Mouse (Mus musculus) cerebellum, adult 11-12 months (tissue): ENCODE results near the gene Glipr2.

ENCODE experiments used
- DNase-seq: peaks from one replicate; pipeline ENCODE4 v3.0.0; 2022

Gene Glipr2

GRCm38 (mm10) chr4:43957292-43957845 is at the start of gene Glipr2:
Glipr2 (plus strand) TSS chr4:43957401.
- no peak for DNase-seq

DNA sequence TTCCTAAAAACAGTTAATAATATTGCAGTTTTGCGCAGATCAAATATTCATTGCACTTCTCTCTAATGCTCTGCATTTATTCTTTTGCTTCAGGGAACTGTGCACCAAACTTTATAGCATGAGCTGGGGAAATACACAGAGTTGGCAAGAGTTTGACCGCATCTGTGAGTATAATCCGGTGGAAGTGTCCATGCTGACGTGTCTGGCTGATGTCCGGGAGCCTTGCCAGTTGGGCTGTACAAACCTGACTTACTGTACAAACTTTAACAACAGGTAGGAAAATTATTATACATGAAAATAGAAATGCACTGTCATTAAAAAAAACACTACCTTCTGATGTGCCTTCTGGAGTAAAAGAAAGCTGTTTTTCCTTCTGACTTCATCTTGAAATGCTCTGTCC is 39.0 kb upstream of the Glipr2 start:
- DNase-seq, result no peak

GRCm38 (mm10) chr4:43920602-43921001 is 36.6 kb upstream of the Glipr2 start:
- no peak for DNase-seq

GRCm38 (mm10) chr4:43925125-43925524 is 32.1 kb upstream of the Glipr2 start:
- no peak for DNase-seq

GRCm38 (mm10) chr4:43925779-43926178 is 31.4 kb upstream of the Glipr2 start:
- DNase-seq, result peak; percentile 51

DNA sequence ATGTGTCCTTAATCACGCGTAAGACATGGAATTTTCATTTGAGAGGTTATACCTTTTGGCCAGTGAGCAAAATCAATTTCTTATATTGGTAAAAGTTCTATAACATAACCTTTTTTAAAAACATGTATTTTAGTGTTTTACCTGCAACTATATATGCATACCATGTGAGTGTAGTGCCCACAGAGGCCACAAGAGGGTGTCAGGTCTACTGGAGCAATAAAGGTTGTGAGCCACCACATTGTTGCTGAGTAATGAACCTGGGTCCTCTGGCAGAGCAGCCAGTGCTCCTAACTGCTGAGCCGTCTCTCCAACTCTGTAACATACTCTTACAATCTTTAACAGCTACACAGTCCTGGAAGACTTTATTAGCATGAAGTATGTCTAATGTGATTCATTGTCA is 29.4 kb upstream of the Glipr2 start:
- DNase-seq, result no peak

- DNase-seq, result no peak
Measured at GRCm38 (mm10) chr4:43931877-43932276, 25.3 kb upstream of the Glipr2 start.

DNA sequence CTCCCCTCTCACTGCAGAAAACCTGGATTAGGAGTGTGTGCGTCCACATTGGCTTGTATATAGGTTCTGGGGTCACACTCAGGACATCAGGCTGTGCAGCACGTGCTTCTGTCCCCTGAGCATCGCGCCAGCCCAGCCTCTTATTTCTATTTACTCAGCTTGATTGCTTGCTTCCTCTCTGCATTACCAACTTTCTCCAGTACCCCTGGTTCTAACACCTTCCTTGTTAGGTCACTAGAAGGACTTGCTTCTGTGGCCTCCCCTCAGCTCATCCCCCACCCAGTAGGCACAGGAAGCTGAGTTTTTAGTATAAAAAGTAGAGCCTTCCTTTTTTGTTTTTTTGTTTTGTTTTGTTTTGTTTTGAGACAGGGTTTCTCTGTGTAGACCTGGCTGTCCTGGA is 21.0 kb upstream of the Glipr2 start:
- DNase-seq, result no peak

DNA sequence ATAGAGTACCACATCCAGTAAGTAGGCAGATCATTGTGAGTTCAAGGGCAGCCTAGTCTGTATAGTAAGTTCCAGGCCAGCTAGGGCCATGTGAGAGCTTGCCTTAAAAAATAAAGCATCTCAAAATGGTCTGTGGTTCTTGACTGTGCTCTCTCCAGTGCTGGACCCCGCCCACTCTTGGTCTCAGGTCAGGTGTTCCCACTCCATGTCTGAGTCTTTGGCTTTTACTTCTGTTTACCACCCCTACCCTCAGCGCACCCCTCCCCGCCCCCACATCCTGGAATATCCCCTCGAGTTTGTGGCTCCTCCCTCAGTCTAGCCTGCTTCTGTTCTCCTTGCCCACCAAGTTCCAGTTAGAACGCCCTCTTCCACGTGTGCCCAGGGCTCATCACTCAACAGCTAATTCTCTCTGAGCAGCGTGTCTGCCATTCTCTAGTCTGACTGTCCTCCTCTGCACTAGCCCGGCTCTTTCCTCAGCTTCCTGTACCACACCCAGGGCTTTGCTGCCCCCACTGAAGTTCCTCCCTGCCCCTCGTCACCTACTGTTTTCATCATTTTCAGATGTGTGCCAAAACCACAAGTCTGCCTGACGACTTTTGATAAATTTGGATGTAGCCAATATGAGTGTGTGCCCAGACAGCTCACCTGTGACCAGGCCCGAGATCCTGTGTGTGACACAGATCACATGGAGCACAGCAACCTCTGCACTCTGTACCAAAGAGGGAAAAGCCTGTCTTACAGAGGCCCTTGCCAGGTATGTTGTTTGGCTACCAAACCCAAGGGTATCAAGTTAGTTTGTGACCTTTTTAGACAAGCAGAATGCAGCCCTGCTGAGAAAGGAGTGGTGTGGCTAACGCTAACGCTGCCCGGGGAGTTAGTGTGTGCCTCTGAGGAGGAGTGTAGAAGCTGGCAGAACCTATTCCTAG is 20.2 kb upstream of the Glipr2 start:
- no peak for DNase-seq

- DNase-seq, result no peak
Measured at GRCm38 (mm10) chr4:43941315-43941714, 15.9 kb upstream of the Glipr2 start.

GRCm38 (mm10) chr4:43942421-43942820 is 14.8 kb upstream of the Glipr2 start:
- no peak for DNase-seq

- no peak for DNase-seq
Measured at GRCm38 (mm10) chr4:43947571-43947970, 9.6 kb upstream of the Glipr2 start.

DNA sequence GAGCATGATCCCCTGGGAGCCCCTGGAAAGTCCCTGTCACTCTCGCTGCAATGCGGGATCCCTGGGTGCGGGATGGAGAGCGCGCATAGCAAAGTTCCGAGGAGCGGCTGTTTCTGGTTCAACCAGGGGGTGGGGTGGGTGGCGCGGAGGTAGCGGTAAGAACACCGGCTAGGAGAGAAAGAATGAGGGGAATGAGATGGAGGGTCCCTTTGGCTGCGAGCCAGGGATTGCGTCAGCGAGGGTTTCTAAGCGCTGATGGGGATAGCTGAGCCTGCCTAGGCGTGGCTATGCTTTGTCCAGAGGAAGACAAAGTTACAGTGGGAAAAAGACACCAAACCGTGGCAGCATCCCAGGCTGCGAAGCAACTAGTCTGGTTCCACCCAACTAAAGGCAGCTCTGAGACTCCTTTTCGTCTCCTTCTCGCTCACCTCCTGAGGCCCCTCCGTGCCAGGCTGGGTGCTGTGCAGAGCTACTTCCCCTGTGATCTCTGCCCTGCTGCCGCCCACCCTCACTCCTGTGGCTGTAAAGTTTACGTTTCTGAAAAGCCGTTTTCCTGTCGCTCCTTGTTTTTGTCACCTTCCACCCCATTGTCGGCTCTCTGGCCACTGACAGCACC is 753 bp downstream of the Glipr2 start:
- DNase-seq, result no peak

- no peak for DNase-seq
Measured at GRCm38 (mm10) chr4:43959523-43960179, 2.5 kb downstream of the Glipr2 start.

DNA sequence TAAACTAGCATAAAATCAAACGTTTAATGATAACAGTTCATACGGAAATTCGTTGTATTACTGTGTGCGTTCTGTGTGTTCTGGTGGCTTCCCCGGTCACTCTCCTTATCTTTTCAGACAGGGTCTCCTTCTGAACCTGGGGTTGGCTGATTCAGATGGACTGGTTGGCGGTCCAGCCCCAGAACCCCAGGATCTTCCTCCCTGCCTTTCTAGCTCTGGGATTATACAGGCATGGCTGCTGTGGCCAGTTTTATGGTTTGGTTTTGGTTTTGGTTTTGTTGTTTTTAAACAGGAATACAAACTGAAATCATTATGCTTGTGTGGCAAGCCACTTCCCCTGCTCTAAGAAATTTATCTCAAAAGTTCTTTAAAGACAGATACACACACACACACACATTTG is 3.0 kb downstream of the Glipr2 start:
- no peak for DNase-seq

GRCm38 (mm10) chr4:43964326-43964833 is 7.2 kb downstream of the Glipr2 start:
- DNase-seq, result no peak

DNA sequence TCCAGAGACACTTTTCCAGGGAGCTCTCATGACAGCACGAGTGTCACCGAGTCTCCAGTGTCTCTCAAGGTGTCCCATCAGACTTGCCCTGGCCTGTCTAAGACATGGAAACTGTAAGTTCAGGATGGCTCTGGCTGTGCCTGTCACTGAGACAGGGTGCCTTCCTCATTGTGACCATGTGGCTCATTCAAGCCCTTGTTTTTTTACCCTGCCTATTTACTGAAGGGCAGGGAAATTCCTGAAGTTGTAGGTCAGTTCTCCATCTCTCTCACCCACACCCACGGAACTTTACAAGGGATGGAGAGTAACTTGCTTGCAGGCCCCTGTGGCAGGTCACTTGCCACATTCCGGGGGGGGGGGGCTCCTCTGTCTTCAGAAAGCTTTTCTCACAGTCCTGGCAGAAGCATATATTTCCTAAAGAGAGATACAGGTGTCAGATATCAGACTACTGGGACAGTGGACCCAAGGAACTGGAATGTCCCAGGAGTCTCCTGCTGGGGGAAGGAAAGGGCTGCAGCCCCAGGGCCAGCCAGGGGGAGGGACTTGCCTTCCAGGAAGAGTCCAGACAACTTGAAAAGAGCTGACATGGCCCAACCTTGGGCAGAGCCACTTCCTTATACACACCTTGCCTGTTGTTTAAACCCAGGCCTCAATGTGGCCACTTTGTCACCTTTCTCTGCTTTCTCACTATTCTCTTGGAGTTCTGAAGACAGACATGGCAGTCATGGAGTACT is 7.9 kb downstream of the Glipr2 start:
- no peak for DNase-seq

DNA sequence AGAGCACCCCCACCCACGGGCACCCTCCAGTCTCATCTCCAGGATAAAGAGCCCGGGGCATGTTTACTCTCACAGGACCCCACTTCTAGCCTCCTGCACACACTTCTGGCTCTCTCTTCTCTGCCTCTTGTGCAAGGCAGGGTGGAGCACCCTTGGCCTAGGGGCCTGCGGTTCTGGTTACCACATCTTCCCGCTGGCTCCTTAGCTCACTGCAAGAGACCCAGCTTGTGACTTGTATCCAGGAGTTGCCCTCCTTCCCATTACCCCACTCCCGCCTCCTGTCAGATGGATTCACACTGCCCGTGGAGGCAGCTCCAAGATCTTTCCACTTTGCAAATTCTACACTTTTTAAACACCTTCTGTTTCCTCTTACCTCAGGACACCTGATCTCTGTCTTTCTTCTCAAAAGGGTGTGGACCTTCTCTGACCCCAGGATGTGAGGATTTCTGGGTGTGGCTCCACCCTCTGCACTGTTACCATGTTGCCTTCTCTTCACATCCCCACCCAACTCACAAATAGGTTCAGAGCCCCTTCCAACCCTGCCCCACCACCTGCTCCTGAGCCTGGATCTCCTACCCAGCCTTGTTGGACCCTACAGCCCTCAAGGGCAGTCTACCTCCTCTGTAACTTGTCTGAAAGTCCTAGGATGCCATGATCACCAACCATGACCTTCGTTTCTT is 8.8 kb downstream of the Glipr2 start:
- DNase-seq, result no peak

- peak; percentile 43 for DNase-seq
Measured at GRCm38 (mm10) chr4:43968650-43969049, 11.4 kb downstream of the Glipr2 start.

DNA sequence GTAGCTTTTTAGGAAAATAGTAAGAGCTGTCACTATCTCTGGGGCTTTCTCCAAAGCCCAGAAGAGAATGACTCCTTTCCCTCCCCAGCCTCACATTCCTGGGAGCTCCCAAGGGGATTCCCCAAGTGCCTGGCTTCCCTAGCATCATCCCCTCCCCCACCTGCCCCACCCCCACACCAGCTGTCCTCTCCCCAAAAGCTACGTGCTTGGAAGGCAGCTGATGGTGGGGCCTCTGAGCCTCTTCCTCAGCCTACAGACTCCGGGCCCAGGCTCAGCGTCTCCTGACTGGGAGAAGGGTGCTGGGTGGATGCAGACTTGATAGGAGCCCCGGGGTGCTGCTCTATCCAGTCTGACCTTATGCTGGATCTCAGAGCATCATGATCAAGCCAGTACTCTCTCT is 12.2 kb downstream of the Glipr2 start:
- no peak for DNase-seq

- no peak for DNase-seq
Measured at GRCm38 (mm10) chr4:43970393-43971330, 13.5 kb downstream of the Glipr2 start.
